Mouse (Mus musculus): ENCODE data around the gene Rbm14. TPM values are rescaled to one million over a fixed set of nuclear protein-coding genes. Genes with fewer than 3 reads are reported as not detected.

Rbm14 gene
- 35.2 and 39.3 TPM in 2 replicates for total RNA-seq (2023)

DNA sequence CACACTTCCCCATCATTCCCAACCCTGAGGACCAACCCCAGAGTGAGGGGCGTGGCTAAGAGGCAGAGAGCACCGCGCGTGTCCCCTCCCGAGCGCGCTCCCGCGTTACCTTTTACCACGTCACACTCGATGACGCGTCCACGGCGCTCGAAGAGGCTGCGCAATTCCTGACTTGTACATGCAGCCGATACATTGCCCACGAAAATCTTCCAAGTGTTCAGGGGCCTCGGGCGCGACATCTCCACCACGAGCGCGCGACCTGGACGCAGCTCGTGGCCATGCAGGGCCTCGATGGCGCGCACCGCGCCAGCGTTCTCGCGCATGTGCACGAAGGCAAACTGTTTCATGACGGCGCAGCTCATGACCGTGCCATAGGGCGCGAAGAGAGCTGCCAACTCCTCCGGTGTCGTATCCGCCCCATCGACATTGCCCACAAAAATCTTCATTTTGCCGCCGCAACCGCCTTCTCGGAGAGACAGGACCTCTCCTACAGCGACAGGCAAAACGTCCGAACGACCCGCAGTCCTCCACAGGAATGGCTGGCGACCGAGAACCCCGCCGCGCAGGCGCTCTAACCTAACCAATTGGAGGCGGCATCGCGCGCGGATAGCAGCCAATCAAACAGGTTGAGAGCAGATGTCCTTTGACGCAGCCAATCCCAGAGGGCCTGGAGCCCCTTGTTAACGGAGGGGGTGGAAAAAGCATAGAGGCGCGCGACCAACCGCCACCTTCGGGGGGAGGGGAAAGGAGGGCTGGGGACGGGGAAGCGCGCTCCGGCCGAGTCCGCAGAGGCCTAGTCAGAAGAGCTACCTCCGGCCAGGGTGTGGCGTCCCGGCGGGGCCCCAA lies at the start of gene Rbm14, which contains the start of gene Gm21992:
TSS of gene Rbm14 (minus strand) at position 572 of the 846 bp plus-strand sequence.
TSS of gene Gm21992 (minus strand) at position 550 of the 846 bp plus-strand sequence.

DNA sequence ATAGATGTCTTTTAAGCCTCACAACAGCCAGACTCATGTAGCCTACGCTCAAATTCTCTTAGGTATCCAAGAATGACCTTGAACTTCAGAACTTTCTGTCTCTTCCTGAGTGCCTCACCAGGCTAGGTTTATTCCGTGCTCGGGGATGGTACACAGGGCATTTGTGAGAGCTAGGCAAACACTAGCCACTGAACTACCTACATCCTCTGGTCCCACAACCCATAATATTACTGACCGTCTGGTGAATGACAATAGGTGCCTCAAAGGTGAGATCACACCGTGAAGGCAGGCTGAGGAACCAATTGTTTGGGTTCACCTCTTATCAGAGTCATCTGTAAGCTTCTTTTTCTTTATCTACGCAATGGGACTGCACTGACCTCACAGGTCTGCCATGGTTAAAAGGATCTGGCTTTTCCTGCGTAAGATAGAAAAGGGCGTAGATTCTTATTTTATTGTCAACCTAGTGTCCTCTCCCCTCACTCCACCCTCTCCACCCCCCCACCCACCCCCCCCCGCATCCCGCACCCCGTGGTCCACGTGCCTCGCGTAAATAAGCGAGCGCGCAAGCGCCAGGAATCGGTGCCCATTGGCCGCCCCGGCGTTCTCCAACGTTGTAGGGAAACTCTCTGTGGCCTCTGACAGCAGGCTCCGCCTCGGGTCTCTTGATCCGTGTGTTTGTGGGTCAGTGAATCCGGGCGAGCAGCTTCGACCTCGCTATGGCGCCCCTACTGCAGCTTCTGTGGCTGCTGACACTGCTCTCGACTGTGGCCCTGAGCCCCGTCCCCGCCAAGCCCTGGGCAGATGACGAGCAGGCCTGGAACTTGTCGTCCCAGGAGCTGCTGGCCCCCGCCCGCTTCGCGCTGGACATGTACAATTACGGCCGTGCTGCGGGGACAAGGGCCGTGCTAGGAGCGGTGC lies 43.4 kb upstream of the Rbm14 start, which contains the start of gene Ctsf:
TSS of gene Ctsf (plus strand) at position 579 of the 918 bp plus-strand sequence.

DNA sequence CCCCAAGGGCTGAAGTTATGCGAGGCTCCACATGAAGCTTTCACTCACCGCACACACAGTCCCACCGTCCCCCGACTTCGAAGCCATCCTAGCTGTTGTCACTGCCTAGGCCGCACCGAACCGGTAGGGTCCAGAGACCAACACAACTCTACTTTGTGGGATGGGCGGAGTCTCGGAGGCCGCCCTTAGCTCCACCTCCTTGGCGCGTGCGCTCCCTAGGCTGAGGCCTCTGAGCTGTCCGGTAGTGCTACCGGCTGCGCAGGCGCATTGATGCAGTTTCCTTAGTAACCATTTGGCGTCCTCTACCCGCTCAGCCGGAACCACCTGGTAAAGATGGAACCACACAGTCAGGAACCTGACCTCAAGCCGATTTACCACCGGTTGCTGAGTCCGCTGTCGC lies 27.7 kb upstream of the Rbm14 start, which contains the start of the genes Ccs and Ccdc87:
TSS of gene Ccs (minus strand) at position 184 of the 400 bp plus-strand sequence.
TSS of gene Ccdc87 (plus strand) at position 218 of the 400 bp plus-strand sequence.

GRCm38 (mm10) chr19:4793831-4794422 lies 17.5 kb downstream of the Rbm14 start, which contains the start of gene Rbm4:
Rbm4 (minus strand) TSS chr19:4793901.

GRCm38 (mm10) chr19:4756193-4756911 lies 55.1 kb downstream of the Rbm14 start, which contains the start of gene Rbm4b:
Rbm4b (plus strand) TSS chr19:4756497.

Other genes with a start within 250 kb of the Rbm14 start
- gene Lrfn4, start 196.0 kb downstream of the Rbm14 start, total RNA-seq (2023) = 0.29 and 0.76 TPM in 2 replicates
- gene Rce1, start 186.0 kb downstream of the Rbm14 start, total RNA-seq (2023) = 11.7 and 17.7 TPM in 2 replicates
- gene Gm960, start 113.0 kb downstream of the Rbm14 start, total RNA-seq (2023) = not detected in 2 replicates
- gene Sptbn2, start 100.5 kb downstream of the Rbm14 start, total RNA-seq (2023) = 0.05 TPM in 1 of 2 replicates, not detected in the other
- gene Rbm4b, start 55.1 kb downstream of the Rbm14 start, total RNA-seq (2023) = 10.2 and 11.6 TPM in 2 replicates
- 38.2 and 43.7 TPM in 2 replicates for gene Rbm4, start 17.7 kb downstream of the Rbm14 start, total RNA-seq (2023)
- gene Gm21992, start within 50 bp of the Rbm14 start, total RNA-seq (2023) = 11.1 and 17.9 TPM in 2 replicates
- 8.4 and 9.7 TPM in 2 replicates for gene Ccs, start 27.7 kb upstream of the Rbm14 start, total RNA-seq (2023)
- not detected in 2 replicates for gene Ccdc87, start 27.7 kb upstream of the Rbm14 start, total RNA-seq (2023)
- gene Ctsf, start 43.5 kb upstream of the Rbm14 start, total RNA-seq (2023) = 0.92 and 1.1 TPM in 2 replicates
- not detected in 2 replicates for gene Actn3, start 66.3 kb upstream of the Rbm14 start, total RNA-seq (2023)
- 2.9 and 5.0 TPM in 2 replicates for gene Zdhhc24, start 67.0 kb upstream of the Rbm14 start, total RNA-seq (2023)
- 0.29 TPM in 1 of 2 replicates, not detected in the other for gene Bbs1, start 95.0 kb upstream of the Rbm14 start, total RNA-seq (2023)
- 49.8 and 60.7 TPM in 2 replicates for gene Dpp3, start 116.7 kb upstream of the Rbm14 start, total RNA-seq (2023)
- gene Peli3, start 131.5 kb upstream of the Rbm14 start, total RNA-seq (2023) = not detected in 2 replicates
- gene Mrpl11, start 150.5 kb upstream of the Rbm14 start, total RNA-seq (2023) = 7.8 and 9.4 TPM in 2 replicates
- gene Npas4, start 178.7 kb upstream of the Rbm14 start, total RNA-seq (2023) = not detected in 2 replicates
- 0.88 and 2.3 TPM in 2 replicates for gene Slc29a2, start 212.2 kb upstream of the Rbm14 start, total RNA-seq (2023)
- 3.5 and 3.9 TPM in 2 replicates for gene B4gat1, start 227.2 kb upstream of the Rbm14 start, total RNA-seq (2023)
- 0.32 TPM in 1 of 2 replicates, not detected in the other for gene AC124502.3, start 227.3 kb upstream of the Rbm14 start, total RNA-seq (2023)
- 48.6 and 55.1 TPM in 2 replicates for gene Brms1, start 229.7 kb upstream of the Rbm14 start, total RNA-seq (2023)
- 1.6 and 3.1 TPM in 2 replicates for gene Rin1, start 238.8 kb upstream of the Rbm14 start, total RNA-seq (2023)

Measured in neutrophil, adult 65 days (primary cell).